Mouse (Mus musculus): Measurements from ENCODE around the gene Wdr90.

The Wdr90 gene

GRCm38 (mm10) chr17:25830806-25831431 is 30.4 kb downstream of the Wdr90 start:
- no peak for DNase-seq (ENCODE audit: low read depth)

- no peak for DNase-seq (ENCODE audit: low read depth)
These were observed 31.0 kb downstream of the Wdr90 start for GRCm38 (mm10) chr17:25830200-25830753.

- DNase-seq (ENCODE audit: low read depth), result no peak
These were observed 31.7 kb downstream of the Wdr90 start for GRCm38 (mm10) chr17:25829558-25830017.

- DNase-seq (ENCODE audit: low read depth), result peak; percentile 81
These were observed 32.4 kb downstream of the Wdr90 start, which contains the start of gene Jmjd8 for GRCm38 (mm10) chr17:25828712-25829557. Gene Jmjd8 (plus strand): TSS chr17:25828867.

- DNase-seq (ENCODE audit: low read depth), result no peak
These were observed 33.1 kb downstream of the Wdr90 start for GRCm38 (mm10) chr17:25828223-25828594.

GRCm38 (mm10) chr17:25827546-25828222 is 33.6 kb downstream of the Wdr90 start:
- DNase-seq (ENCODE audit: low read depth), result no peak

GRCm38 (mm10) chr17:25827011-25827410 is 34.3 kb downstream of the Wdr90 start:
- no peak for DNase-seq (ENCODE audit: low read depth)

GRCm38 (mm10) chr17:25825984-25826570 is 35.2 kb downstream of the Wdr90 start:
- DNase-seq (ENCODE audit: low read depth), result no peak

- no peak for DNase-seq (ENCODE audit: low read depth)
These were observed 36.0 kb downstream of the Wdr90 start for GRCm38 (mm10) chr17:25825311-25825710.

- no peak for DNase-seq (ENCODE audit: low read depth)
These were observed 36.7 kb downstream of the Wdr90 start for GRCm38 (mm10) chr17:25824362-25825142.

- DNase-seq (ENCODE audit: low read depth), result peak; percentile 93
These were observed 37.8 kb downstream of the Wdr90 start, which contains the start of gene Wdr24 for GRCm38 (mm10) chr17:25823452-25823851. Gene Wdr24 (plus strand): TSS chr17:25823627.

- no peak for DNase-seq (ENCODE audit: low read depth)
These were observed 42.2 kb downstream of the Wdr90 start for GRCm38 (mm10) chr17:25818851-25819780.

- no peak for DNase-seq (ENCODE audit: low read depth)
These were observed 43.6 kb downstream of the Wdr90 start for GRCm38 (mm10) chr17:25817662-25818061.

- DNase-seq (ENCODE audit: low read depth), result peak; percentile 94
These were observed 47.8 kb downstream of the Wdr90 start for GRCm38 (mm10) chr17:25813471-25813870.

- DNase-seq (ENCODE audit: low read depth), result no peak
These were observed 50.4 kb downstream of the Wdr90 start for GRCm38 (mm10) chr17:25810890-25811289.

GRCm38 (mm10) chr17:25809606-25810340 is 51.5 kb downstream of the Wdr90 start:
- DNase-seq (ENCODE audit: low read depth), result no peak

GRCm38 (mm10) chr17:25808789-25809605 is 52.3 kb downstream of the Wdr90 start, which contains the start of gene Fbxl16:
Gene Fbxl16 (plus strand): TSS chr17:25809085.
- DNase-seq (ENCODE audit: low read depth), result peak; percentile 93

GRCm38 (mm10) chr17:25808028-25808427 is 53.3 kb downstream of the Wdr90 start:
- DNase-seq (ENCODE audit: low read depth), result no peak

All from NIH3T3 (cell line).